Mouse (Mus musculus) 416B (cell line): Measurements from ENCODE around the gene Gtf3c5.

Experiments
- DNase-seq: peaks from one replicate; pipeline ENCODE4 v3.0.0; 2011; ENCODE audit warnings: low read depth

The Gtf3c5 gene

DNA sequence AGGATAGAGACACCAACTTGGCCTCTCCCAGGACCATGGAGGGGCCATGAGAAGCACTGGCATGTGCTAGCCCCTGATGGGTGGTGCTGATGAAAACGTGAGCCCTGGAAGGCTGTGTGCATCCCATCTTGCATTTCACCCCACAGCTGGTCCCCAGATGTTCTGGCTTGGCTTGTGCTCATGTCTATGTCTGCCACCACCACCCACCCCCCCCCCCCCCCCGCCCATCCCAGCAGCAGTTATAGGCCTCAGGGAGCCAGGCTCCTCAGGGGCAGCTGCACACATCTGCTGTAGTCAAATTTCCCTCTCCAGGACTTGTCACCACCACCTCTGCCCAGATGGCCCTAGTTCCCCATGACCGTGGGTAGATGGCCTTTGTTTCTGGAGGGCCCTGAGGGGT, 13.6 kb downstream of the Gtf3c5 start:
- no peak for DNase-seq

DNA sequence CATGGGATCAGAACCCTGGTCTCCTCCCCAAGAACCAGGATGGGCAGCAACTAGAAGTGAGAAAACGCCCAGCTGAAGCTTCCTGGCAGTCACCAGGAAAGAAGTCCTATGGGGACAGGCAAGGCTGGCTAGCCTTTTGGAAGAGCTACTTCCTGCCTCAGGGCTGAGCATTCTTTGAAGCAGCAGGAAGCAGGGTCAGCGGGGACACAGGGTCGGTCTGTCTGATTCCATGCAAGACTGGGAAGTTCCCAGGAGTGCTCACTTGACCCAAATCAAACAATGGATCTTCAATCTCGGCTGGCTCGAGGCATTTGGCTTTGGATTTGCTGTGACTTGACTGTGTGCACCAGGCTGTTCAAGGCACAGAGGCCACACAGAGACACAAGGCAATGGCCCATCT, 17.0 kb downstream of the Gtf3c5 start:
- no peak for DNase-seq

DNA sequence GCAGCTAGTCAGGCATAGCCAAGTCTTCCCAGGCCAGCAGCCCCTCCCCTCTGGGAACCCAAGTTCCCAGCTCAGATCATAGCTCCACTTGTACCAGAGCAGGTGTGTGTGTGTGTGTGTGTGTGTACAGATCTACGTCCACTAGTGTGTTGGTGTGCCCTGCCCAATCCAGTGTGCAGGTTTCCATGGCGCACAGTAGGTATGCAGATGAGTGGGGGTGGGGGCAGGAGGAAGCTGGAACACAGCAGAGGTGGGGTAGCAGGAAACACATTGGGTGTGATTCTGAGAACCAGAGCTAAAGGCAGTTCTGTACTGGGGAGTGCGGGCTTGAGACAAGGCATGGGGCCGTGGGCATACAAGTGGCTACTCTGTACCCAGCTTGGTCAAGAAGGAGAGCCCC, 19.2 kb downstream of the Gtf3c5 start:
- DNase-seq = no peak

DNA sequence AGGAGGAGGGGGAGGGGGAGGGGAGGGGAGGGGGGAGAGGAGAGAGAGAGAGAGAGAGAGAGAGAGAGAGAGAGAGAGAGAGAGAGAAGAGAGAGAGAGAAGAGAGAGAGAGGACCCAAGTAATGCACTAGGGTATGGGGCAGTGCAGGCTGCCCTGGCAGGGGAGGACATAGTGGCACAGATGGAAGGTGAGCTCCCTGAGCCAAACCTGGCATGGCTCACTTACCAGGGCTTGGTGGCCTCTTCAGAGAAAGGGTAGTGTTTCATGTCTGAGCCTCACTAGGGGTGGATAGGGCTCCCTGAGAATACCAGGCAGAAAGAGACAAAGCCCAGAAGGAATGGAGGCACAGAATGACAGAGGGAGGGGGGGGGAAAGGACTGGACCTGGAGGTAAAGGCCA, 19.7 kb downstream of the Gtf3c5 start:
- DNase-seq = no peak

DNA sequence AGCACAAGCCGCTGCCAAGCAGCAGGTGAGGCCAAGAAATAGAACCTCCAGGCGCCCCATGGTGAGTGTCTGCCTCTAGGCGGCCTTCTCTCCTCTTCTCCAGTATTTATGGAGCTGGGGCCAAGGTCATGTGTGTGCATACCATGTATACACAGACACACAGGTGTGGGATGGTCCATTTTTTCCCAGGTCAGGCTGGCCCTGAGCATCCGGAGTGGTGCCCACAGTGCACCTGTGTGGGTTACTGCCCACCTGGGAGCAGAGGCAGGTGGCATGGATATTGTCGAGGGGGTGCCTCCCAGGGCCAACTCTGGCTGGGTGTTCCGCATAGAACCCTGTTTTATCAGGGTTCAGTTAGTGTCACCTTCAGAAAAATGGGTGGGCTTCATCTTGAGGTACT, 20.2 kb downstream of the Gtf3c5 start, which contains the start of gene Cel:
Gene Cel (minus strand): TSS at position 101 of the 400 bp plus-strand sequence.
- no peak for DNase-seq

DNA sequence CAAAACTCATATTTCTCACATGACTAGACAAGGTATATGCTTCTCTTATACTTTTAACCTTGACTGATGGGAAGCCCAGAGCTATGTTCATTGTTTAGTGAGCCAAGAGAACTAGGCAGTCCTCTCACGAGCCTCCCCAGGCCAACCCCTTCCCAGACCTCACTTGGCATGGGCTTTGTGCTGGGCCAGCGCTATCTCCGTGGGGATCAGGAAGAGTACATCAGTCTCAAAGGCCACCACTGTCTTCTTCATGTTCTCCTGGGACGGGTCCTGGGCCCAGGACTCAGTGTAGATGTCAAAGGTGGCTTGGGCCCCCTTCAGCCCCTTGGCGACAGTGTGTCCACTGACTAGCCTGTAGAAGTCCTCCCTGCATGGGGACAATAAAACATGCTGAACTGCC, 26.1 kb downstream of the Gtf3c5 start:
- no peak for DNase-seq

DNA sequence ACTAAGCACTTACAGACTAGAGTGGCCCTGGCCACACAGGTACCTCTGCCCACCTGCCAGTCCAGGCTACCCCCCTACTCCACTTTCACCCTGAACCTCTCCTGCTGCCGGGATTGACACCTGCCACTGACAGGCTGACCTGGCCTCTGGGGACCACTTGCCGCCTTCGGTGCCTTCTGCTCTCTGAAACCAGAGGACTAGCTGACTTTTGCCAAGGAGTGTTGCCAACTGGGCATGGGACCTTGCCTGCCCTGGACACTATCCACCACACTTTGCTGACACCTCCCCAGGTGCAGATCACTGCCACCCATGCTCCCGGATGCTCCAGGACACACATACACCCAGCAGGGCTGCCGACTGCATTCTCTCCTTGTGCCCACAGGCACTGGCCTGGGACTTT, 31.2 kb downstream of the Gtf3c5 start:
- DNase-seq = no peak

DNA sequence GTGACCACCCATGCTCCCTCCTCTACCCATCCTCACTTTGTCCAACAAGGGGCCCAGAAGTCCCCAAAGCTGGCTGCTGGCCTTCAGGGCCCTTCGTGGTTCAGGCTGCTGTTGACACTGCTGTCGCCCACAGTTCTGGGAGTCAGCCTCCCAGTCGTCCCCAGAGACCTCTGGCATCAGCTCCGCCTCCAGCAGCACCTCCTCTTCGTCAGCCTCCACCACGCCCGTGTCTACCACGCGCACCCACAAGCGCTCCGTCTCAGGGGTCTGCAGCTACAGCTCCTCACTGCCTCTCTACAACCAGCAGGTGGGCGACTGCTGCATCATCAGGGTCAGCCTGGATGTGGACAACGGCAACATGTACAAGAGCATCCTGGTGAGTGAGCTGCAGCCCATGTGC, 34.4 kb downstream of the Gtf3c5 start:
- no peak for DNase-seq

DNA sequence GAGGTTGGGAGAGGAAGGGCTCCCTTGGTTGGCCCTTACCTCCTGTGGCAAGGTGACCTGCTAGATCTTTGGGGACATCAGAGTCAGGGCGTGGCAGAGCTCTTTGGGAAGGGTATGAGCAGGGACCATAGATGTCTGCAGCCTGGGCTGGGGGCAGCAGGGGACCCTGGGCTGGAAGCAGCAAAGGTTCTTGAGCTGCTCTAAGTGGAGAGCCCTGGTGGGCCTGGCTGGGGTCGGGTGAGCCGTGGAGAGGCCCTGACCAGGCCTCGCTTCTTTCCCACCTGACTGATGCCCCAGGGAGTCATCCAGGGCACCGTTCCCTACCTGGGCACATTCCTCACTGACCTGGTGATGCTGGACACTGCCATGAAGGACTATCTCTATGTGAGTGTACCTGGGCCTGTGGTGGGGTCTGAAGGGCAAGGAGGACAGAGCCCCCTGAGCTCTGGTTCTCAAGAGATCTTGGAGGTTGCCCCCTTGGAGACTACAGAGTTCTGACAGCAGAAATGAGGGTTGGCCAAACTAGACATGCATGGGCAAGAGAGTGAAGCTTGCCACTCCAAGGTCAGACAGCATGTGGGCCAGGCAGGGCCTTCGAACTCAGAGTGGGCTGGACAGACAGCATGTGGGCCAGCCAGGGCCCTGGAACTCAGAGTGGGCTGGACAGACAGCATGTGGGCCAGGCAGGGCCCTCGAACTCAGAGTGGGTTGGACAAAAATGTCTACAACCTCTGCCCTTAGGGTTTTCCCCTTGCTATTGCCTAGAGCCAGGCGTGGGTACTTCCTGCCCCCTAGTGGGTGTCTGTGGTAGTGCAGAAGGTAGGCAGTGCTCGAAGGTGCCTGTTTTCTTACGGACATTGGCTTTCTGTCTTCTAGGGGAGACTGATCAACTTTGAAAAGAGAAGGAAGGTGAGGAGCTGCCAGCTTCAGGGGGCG, 36.0 kb downstream of the Gtf3c5 start:
- DNase-seq = peak; percentile 79

DNA sequence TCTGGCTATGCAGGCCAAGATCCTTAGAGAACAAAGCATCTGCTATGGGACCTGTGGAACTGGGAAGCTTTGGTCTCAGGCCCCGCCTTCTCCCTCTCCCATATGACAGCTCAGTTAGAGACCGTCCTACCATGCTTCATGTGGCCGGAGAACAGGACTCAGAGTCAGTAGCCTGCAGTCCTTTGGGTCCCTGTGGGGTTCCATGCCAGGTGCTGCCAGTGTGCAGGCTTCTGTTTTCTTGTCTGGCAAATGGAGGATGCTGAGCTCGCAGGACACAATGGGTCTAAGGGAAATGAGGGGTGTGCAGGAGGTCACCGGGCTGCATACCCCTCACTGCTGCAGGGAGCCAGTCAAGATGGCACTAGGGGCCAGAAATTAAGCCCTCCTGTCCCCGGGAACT, 37.0 kb downstream of the Gtf3c5 start:
- no peak for DNase-seq

DNA sequence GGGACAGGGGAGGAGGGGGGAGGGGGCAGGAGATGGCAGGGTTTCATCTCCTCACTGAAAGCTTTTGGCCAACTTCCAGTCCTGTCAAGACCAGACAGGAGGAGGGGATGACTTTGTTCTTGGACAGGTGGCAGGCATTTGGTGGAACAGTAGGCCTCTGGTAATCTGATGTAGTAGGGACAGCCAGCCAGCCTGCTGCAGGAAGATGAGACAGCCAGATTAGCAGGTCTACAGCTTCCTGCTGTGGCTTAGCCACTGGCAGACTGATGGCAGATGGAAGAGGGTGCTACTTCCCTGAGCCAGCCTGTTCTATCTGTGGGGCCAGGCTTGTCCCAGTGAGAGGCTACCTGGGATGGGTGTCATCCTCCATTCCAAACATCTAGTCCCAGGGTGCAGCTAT, 37.6 kb downstream of the Gtf3c5 start:
- DNase-seq = peak; percentile 81

DNA sequence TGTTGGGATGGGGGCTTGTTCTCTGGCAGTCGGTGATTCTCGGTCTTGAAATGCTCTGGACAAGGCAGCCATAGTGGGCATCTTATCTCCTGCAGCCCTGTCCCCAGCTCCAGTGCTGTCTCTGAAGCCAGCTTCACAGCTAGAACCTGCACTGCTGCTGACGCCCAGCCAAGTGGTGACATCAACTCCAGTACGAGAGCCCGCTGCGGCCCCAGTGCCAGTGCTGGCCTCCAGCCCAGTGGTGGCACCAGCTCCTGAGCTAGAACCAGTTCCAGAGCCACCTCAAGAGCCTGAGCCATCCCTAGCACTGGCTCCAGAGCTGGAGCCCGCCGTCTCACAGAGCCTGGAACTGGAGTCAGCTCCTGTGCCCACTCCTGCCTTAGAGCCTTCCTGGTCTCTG, 39.7 kb downstream of the Gtf3c5 start:
- no peak for DNase-seq

DNA sequence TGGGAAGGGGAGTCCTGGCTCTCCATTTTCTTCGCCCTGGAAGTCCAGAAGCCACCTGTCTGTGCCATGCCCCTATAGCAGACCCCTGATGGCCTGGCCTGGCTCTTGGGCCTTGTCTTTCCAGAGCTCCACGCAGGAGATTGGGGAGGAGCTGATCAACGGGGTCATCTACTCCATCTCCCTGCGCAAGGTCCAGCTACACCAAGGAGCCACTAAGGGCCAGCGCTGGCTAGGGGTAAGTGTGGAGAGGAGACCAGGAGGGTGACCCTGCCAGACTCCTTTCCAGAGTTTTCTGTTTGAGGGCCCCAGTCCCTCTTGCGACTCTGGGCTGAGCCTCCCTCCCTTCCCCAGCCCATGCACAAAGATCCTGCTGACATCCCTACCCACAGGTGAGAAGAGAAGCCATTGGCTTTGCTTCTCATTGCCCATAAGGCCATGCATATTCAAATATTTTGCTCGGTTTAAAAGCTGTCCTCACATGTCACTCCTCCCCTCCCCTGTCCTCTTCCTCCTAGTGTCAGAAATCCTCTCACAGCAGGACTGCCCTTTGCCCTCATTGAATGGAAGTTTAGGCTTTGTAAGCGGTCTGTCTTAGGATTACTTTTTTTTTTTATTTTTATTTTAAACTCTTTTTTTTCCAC, 42.8 kb downstream of the Gtf3c5 start:
- no peak for DNase-seq

DNA sequence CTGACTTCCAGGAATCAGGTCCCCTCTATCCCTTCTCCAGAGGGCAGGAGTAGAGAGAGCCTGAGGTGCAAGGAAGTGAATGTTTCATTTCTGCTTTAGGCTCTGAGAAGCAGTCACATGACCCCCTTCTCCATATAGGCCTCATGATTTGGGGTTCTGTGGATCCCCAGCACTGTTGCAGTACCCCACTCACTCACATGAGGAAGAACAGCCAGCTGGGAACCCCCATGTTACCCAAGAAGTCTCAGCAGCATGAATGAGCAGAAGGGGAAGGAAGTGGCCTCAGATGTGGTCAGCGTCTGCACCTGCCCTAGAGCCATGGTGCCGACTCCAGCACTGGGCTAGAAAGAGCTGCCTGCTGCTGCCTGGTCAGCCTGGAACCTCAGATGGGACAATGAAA, 43.6 kb downstream of the Gtf3c5 start:
- peak; percentile 85 for DNase-seq

DNA sequence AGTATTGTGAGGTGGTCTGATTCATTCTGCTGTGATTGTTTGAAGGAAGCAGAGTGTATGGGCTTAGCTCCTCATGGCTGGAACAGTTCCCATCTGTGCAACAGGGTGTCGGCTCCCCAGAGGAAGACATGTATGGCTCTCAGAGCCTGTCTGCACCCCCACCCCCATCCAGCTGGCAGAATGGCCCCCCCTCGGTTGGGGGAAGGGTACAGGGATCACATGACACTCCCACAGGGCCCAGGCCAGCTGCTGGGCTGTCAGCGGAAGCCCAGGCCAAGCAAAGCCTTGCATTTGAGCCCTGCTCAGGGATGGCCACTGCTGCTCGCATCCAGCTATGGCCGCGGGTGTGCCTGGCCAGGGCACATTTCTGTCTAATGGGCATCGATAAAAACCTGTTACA, 44.3 kb downstream of the Gtf3c5 start:
- no peak for DNase-seq

DNA sequence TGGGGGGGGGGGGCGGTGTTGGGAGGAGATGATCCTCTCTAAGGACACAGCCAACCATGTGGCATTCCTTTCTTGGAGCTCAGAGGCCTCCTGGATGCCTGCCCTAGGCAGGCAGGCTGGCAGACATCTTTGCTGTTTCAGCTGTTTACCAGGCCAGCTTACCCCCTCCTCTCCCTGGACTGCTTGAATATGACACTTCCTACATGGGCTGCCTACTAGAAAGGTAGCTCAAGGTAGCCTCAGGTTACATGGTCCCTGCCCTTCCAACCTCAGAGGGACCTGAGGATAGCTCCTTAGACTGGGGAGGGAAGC, 44.8 kb downstream of the Gtf3c5 start:
- no peak for DNase-seq

DNA sequence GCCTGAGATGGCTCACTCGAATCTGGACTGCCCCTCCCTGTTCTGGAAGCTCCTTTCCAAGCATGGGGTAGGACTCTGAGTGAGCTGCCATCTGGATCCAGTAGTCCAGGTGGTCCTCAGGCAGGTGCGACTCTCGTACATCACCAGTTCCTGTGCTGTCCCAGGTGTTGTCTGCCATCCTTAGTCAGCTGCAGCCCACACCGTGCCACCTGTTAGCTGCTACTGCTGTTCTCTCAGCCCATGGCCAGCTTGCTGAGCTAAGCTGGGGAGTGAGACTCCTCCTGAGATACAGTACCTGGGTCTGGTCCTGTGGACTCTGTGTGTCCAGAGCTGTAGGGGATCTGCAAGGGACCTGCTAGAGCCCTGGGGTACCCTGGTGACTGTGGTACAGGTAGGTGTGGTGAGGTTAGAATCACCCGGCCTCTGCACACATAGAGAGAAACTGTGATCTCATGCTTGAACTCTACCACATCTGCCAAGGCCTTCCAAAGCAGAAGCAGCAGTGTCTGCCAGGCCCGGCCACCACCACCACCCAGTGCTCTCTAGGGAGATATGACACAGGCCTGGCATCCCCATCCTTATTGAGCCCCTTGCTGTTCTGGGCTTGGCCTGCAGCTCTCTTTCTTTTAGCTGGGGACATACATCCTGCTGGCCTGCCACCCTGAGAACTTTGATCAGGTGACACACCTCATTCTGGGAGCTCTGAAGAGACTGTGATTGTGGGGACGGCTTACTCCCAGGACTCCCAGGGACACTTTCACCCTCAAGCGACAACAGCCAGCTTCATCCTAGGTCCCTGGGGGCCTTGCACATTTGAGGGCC, 45.3 kb downstream of the Gtf3c5 start:
- DNase-seq = no peak

DNA sequence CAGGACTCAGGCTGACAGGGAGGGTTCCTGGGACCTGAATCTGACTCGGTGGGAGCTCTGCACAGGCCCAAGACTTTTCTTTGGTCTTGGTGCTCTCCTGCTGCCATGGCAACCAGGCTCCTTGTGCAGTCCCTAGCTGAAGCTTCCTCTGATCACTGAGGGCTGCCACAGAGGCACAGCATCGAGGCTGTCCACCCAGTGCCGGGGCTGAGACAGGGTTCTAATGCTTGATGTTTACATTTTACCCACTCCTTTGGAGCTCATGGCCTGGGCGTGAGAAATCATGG, 46.0 kb downstream of the Gtf3c5 start:
- no peak for DNase-seq

DNA sequence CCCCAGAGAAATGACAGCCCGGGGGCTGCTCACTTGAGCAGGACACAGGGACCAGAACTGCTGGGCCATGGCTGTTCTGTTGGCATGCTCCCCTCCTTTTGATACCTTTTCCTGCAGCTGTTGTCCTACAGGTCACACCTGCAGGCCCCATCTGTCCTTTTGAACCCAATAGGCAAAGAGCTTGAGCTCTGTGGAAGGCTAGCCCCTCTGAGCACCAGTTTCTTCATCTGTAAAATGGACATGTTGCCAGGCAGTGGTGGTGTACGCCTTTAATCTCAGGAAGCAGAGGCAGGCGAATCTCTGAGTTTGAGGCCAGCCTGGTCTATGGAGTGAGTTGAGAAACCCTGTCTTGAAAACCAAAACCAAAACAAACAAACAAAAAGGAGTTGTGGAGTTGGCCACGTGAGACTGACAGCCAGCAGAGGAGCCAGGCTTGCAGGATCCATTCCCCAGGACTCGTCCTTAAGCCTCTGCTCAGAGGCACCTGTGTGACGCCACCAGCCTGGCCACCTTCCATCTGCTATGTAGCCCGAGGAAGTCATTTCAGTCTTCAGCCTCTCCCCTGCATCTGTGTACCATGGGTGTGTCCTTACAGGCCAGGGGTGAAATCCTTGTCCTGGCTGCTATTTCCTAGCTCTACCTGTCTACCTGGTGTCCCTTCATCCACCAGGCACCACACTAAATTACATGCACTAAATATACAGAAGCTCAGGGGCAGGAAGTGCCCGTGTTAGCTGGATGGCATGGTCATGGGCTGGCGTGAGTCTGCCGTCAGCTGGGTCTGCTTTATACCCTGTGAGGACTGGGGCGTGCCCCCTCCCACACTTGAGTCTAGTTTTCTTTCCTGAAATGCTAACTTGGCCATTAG, 46.6 kb downstream of the Gtf3c5 start:
- no peak for DNase-seq

DNA sequence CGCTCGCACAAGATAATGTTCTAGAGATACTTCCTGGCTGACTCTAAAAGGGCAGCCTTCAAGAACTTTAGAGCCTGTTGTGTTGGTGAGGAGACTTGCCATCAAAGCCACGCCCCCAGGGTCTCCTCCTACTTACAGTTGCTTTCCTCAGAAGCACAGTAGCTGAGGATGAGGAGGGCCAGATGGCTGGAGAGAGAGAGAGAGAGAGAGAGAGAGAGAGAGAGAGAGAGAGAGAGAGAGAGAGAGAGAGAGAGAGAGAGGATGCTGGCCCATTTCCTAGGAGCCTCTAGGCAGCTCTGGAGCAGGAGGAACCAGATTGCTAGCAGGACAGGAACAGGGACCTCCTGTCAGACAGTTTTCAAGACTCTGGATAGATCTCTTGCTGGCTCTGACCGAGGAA, 47.4 kb downstream of the Gtf3c5 start:
- DNase-seq = no peak

DNA sequence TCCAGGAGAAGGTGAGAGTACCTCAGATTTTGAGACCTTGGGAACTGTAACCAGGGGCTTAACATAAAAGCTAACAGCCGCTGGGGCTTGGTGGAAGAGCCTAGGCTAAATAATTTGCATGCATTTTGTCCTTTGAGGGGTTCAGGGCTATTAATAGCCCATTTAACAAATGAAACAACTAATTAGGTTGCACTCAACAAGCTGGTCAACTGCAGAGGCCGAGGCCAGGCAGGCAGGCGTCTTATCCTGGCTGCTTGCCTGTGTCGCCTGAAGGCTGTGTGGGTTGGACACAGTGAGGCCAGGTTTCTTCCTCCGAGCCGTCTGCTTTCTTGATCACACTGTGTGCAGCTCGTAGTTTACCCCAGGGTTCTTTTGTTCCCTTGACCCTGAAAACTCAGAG, 47.9 kb downstream of the Gtf3c5 start:
- no peak for DNase-seq

DNA sequence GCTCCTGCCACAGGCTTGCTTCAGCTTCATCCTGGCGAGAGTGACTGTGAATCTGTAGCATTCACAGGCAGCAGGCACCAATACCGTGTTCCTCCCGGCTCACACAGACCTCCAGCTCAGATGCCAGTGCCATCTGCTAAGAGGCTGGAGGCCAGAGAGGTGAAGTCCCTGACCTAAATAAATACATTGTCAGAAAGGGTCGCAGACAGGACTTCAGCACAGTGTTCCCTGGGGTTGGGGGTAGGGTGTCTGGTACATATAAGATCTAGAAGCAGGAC, 48.3 kb downstream of the Gtf3c5 start:
- DNase-seq = no peak
